Mouse (Mus musculus) layer of hippocampus, postnatal 10 days (tissue): ENCODE data around the gene Foxred1. TPM values are rescaled to one million over a fixed set of nuclear protein-coding genes. Genes with fewer than 3 reads are reported as not detected.

Experiments
- DNase-seq, 2 experiments: peaks; one replicate each; pipeline ENCODE4 v3.0.0; 2021; ENCODE audit warnings: low spot score in 2 of 2
- total RNA-seq, 2 experiments: library from RNA; stranded (reverse); gene quantifications; 2 replicates each; pipeline ENCODE4 v1.2.3; 2021

The Foxred1 gene
- total RNA-seq, 2 experiments from 2014 or later = 43.2 to 43.7 TPM

DNA sequence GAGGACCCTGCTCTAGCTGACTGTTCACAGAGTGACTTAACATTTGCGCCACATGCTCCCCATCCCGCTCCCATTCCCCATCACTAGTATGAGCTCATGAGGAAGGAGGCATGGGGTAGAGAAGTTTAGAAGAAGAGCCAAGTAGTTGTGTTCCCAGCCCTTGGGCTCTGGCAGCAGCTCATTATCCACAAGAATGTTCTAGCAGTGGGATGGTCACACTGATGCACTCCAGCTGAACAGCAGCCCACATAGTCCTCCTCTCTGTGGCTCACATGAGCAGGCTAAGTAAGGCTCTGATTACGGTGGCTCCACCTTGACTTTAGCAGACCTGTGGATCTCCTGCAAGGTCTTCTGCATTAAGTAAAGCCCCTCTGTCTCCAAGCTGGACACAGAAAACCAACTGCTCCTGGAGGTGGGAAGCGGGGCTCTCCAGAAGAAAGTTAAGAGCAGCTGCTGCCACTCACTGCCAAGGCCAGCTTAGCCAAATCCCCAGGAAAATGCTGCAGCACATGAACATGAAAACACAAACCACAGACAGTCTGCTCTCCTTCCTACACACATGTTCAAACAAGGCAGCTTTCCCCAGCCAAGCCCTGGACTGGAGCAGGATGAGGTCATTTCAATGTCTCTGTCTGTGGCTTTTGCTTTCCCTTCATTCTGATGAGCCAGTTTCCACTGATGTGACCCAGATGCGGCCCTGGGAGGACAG lies 54.7 kb downstream of the Foxred1 start:
- peak in 1 of 2 experiments; percentile 34 for DNase-seq

Other genes with a start within 250 kb of the Foxred1 start
- 10 to 100 TPM; 18.8 to 22.1 TPM for gene St3gal4, start 91.8 kb downstream of the Foxred1 start, total RNA-seq
- 10 to 100 TPM; 15.3 to 19.7 TPM for gene Dcps, start 35.0 kb downstream of the Foxred1 start, total RNA-seq
- gene Srpr, start 10.9 kb downstream of the Foxred1 start, total RNA-seq = 10 to 100 TPM; 53.9 to 58.0 TPM
- 1 to 10 TPM; 2.4 to 3.4 TPM for gene Tirap, start 10.8 kb downstream of the Foxred1 start, total RNA-seq
- 10 to 100 TPM; 25.7 to 26.7 TPM for gene Fam118b, start 56.8 kb upstream of the Foxred1 start, total RNA-seq
- gene Rpusd4, start 56.8 kb upstream of the Foxred1 start, total RNA-seq = 10 to 100 TPM; 10.6 to 10.7 TPM
- 10 to 100 TPM in 1 of 2 experiments, 1 to 10 TPM in 1; 9.8 to 11.5 TPM for gene Cdon, start 210.1 kb upstream of the Foxred1 start, total RNA-seq